Comparison of ENCODE assay signal across 30 mouse cellular contexts in the genomic region with DNA sequence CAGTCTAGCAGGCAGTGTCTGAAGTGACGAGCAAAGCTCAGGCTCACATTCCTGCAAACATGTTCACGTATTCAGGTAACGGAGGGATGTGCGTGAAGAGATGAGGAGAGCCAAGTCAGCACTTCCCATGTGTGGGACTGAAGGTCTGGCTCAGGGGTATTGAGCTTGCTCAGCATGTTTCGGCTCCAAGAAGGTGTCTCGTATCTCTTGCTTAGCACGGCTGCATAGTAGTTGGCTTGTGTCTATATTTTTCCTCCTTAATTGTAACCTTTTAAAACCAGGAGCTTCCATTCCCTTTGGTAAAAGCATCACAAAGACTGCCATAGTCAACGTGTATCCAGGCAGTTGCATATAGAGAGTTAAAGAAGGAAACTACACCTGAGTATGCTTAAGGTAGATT.
"Had no signal": no experiment of that assay in that cellular context is flagged by ENCODE, and none has a peak within 500 bp of the region (broad histone marks: within the 10 kb centered on the region; RNA-seq: fewer than 3 reads in every experiment).

No protein-coding gene starts in this region.

- H3K9ac ChIP-seq: limb, embryonic 12.5 days; limb, embryonic 13.5 days; limb, embryonic 15.5 days; liver, embryonic 12.5 days; liver, embryonic 13.5 days; liver, embryonic 14.5 days; liver, embryonic 15.5 days; liver, postnatal 0 days; lung, embryonic 14.5 days; lung, embryonic 15.5 days; midbrain, embryonic 12.5 days; midbrain, embryonic 13.5 days; neural tube, embryonic 12.5 days had no signal

- DNase-seq: left cerebral cortex, postnatal 4 days; liver; liver, embryonic 13.5 days; liver, postnatal 0 days; lung, adult 18-20 months; lung, adult 2 months; lung, embryonic 14.5 days; lung, postnatal 10 days; lung, postnatal 14 days; lung, postnatal 36 days; lung, postnatal 4 days; midbrain, embryonic 14.5 days had no signal

- H3K9me3 ChIP-seq: limb, embryonic 10.5 days; limb, embryonic 12.5 days; limb, embryonic 13.5 days; limb, embryonic 15.5 days; liver, embryonic 12.5 days; liver, embryonic 13.5 days; liver, embryonic 15.5 days; lung, embryonic 15.5 days; megakaryocyte, embryonic 14.5 days; midbrain, embryonic 10.5 days; midbrain, embryonic 12.5 days; midbrain, embryonic 13.5 days; neural tube, embryonic 12.5 days had no signal

- ATAC-seq: liver, embryonic 12.5 days; liver, postnatal 0 days; lung, postnatal 0 days; midbrain, embryonic 13.5 days; midbrain, embryonic 16.5 days had no signal

- H3K27ac ChIP-seq: left cerebral cortex, adult 2 months; limb, embryonic 10.5 days; limb, embryonic 12.5 days; limb, embryonic 13.5 days; limb, embryonic 15.5 days; liver, embryonic 12.5 days; liver, embryonic 13.5 days; liver, embryonic 14.5 days; liver, embryonic 15.5 days; lung, embryonic 15.5 days; macrophage; midbrain, embryonic 10.5 days; midbrain, embryonic 12.5 days; midbrain, embryonic 13.5 days; neural tube, embryonic 12.5 days had no signal

- H3K4me2 ChIP-seq: limb, embryonic 12.5 days; limb, embryonic 13.5 days; limb, embryonic 15.5 days; liver, embryonic 11.5 days; liver, embryonic 12.5 days; liver, embryonic 13.5 days; liver, embryonic 15.5 days; lung, embryonic 14.5 days; lung, embryonic 15.5 days; midbrain, embryonic 12.5 days; midbrain, embryonic 13.5 days; neural tube, embryonic 12.5 days had no signal

- H3K4me1 ChIP-seq: liver, embryonic 12.5 days; liver, embryonic 13.5 days; liver, embryonic 15.5 days; lung, embryonic 15.5 days; midbrain, embryonic 10.5 days; midbrain, embryonic 12.5 days; midbrain, embryonic 13.5 days had no signal

- H3K4me3 ChIP-seq: left cerebral cortex, adult 2 months; limb, embryonic 10.5 days; limb, embryonic 12.5 days; limb, embryonic 13.5 days; limb, embryonic 15.5 days; liver, embryonic 12.5 days; liver, embryonic 13.5 days; liver, embryonic 15.5 days; lung, embryonic 15.5 days; megakaryocyte, embryonic 14.5 days; midbrain, embryonic 10.5 days; midbrain, embryonic 12.5 days; midbrain, embryonic 13.5 days; neural tube, embryonic 12.5 days had no signal

- H3K27me3 ChIP-seq: limb, embryonic 12.5 days; limb, embryonic 13.5 days; limb, embryonic 15.5 days; liver, embryonic 12.5 days; liver, embryonic 13.5 days; liver, embryonic 15.5 days; lung, embryonic 15.5 days; megakaryocyte, embryonic 14.5 days; midbrain, embryonic 12.5 days; midbrain, embryonic 13.5 days; neural tube, embryonic 12.5 days had no signal

- H3K36me3 ChIP-seq: liver, embryonic 13.5 days; liver, embryonic 15.5 days had no signal
